Mouse (Mus musculus) liver, embryonic 11.5 days (tissue): Measurements from ENCODE around the gene Ticam1. TPM values are rescaled to one million over a fixed set of nuclear protein-coding genes. Genes with fewer than 3 reads are reported as not detected.

Source experiments
- ATAC-seq: fragments of 200-750 bp; cut with Nextera tagmentation; replicated peaks from 2 replicates; pipeline ENCODE4 v1.8.0; 2017; ENCODE audit warnings: moderate number of reproducible peaks, mild to moderate bottlenecking, moderate TSS enrichment, moderate library complexity; ENCODE audit not compliant: low FRiP score
- DNase-seq: peaks from one replicate; pipeline ENCODE4 v3.0.0-alpha.2; 2017; ENCODE audit warnings: low spot score
- H3K27ac ChIP-seq: fragments of 300-500 bp; sonication (generic); 2 replicates; pipeline ENCODE4 v1.5.1; 2014; ENCODE audit warnings: mild to moderate bottlenecking, low read depth, low read length, control low read depth
- H3K27me3 ChIP-seq: fragments of 300-500 bp; sonication (generic); replicated peaks from 2 replicates; pipeline ENCODE4 v1.6.1; 2014; ENCODE audit warnings: low read length, mixed read lengths; ENCODE audit not compliant: control insufficient read depth, insufficient read depth
- H3K36me3 ChIP-seq: fragments of 300-500 bp; sonication (generic); 2 replicates; pipeline ENCODE4 v1.6.1; 2014; ENCODE audit warnings: mild to moderate bottlenecking, low read length, moderate library complexity, mixed read lengths; ENCODE audit not compliant: control insufficient read depth, insufficient read depth
- H3K4me1 ChIP-seq: fragments of 300-500 bp; sonication (generic); replicated peaks from 2 replicates; pipeline ENCODE4 v1.6.1; 2014; ENCODE audit warnings: low read length, mixed read lengths; ENCODE audit not compliant: control insufficient read depth, insufficient read depth
- H3K4me2 ChIP-seq: fragments of 300-500 bp; sonication (generic); 2 replicates; pipeline ENCODE4 v1.6.1; 2014; ENCODE audit warnings: mild to moderate bottlenecking, control low read depth, moderate library complexity
- H3K4me3 ChIP-seq: fragments of 300-500 bp; sonication (generic); 2 replicates; pipeline ENCODE4 v1.5.1; 2014; ENCODE audit warnings: low read depth, low read length, control low read depth
- H3K9ac ChIP-seq: fragments of 300-500 bp; sonication (generic); 2 replicates; pipeline ENCODE4 v1.6.1; 2014; ENCODE audit warnings: low read depth, low read length, control low read depth
- H3K9me3 ChIP-seq: fragments of 300-500 bp; sonication (generic); 2 replicates; pipeline ENCODE4 v1.6.1; 2016; ENCODE audit warnings: low read length, inconsistent platforms, mixed read lengths; ENCODE audit not compliant: control insufficient read depth
- WGBS: fragments of 180-500 bp; shearing (Covaris S2); extraction: QIAGEN DNeasy Blood & Tissue Kit; methylation state at CpG from one replicate; pipeline ENCODE4 v1.1.7; 2014; 5-methylcytosine and 5-hydroxymethylcytosine counted together
- polyA plus RNA-seq: library from polyadenylated mRNA; unstranded; fragments of >200 nt; fragmentation: Nextera tagmentation; extraction: Ambion mirVana; gene quantifications from 2 replicates; pipeline ENCODE4 v1.2.1, GENCODE M21; 2014

Gene Ticam1
- polyA plus RNA-seq, 1 experiment from 2014 or later: 5.8 TPM

GRCm38 (mm10) chr17:56273482-56273881 lies 3.1 kb downstream of the Ticam1 start:
- DNase-seq (no peak), ATAC-seq (no peak)
- peaks cover 27% of the 10 kb centered on the region for H3K4me1 ChIP-seq
- WGBS: 83% methylated on average over 7 of the region's 7 CpGs
- H3K27ac ChIP-seq: no peak overlapping the region; the same call in 1 of the 2 replicates
- no peaks in the 10 kb centered on the region for H3K9me3 ChIP-seq
- H3K4me2 ChIP-seq: no peak overlapping the region
- no peak overlapping the region for H3K4me3 ChIP-seq
- no peak overlapping the region for H3K9ac ChIP-seq
- peaks cover 20% of the 10 kb centered on the region for H3K36me3 ChIP-seq
- H3K27me3 ChIP-seq: no peaks in the 10 kb centered on the region

DNA sequence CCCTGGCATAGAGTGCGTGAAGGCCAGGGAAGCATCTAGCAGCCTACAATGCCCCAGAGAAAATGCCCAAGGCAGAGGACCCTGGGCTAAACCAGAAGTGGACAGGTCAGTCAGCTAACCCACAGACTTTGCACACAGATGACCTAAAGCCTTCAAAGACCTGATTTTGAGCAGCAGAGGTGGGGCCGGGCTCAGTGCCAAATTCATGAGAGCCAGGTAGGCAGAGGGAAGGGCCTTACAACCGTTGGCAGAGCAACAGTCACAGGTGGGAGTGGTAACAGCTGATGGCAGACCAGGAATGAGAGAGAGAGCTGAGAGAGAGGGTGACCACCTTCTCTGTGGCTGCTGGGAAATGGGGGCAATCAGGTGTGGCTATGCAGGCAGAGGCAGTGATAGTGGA lies 3.9 kb downstream of the Ticam1 start:
- H3K9ac ChIP-seq: no peak overlapping the region
- no peak for ATAC-seq
- H3K4me2 ChIP-seq: no peak overlapping the region
- no peaks in the 10 kb centered on the region for H3K9me3 ChIP-seq
- H3K4me3 ChIP-seq: no peak overlapping the region
- no peak for DNase-seq
- no peaks in the 10 kb centered on the region for H3K27me3 ChIP-seq
- peaks cover 20% of the 10 kb centered on the region for H3K4me1 ChIP-seq
- H3K36me3 ChIP-seq: peaks cover 20% of the 10 kb centered on the region
- 78% methylated on average over 3 of the region's 3 CpGs for WGBS
- H3K27ac ChIP-seq: no peak overlapping the region

DNA sequence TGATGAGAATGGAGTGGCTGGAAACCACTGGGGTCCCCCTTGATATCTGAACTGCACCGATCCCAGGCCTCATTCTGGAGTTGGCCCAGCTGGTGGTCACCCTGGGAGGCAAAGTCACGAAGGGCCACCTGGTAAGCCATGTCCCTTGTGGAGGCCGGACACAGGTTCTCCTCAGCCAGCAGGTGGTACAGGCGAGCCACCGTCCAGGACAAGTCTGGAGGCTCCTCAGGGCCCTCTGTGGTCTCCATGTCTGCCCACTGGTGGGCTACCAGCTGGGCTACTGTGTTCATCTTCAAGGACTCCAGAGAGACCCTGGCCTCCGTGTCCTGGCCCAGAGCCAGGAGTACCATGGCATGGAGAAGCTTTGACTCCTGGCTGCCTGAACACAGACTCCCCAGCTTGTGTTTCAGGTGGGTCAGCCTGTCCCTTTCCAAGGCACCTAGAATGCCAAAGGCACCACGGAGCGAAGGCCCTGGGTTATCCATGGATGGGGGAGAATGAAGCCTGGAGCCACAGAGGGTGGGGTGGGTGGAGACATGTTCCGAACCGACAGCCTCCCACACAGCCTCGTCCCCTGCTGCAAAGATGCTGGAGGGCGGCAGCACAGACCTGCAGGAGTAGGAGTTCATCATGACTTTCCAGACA lies 4.9 kb downstream of the Ticam1 start:
- H3K9ac ChIP-seq: no peak overlapping the region
- H3K36me3 ChIP-seq: peaks cover 20% of the 10 kb centered on the region
- H3K27ac ChIP-seq: no peak overlapping the region
- H3K4me2 ChIP-seq: no peak overlapping the region
- no peaks in the 10 kb centered on the region for H3K27me3 ChIP-seq
- DNase-seq (no peak), ATAC-seq (no peak)
- H3K4me1 ChIP-seq: peaks cover 12% of the 10 kb centered on the region
- no peaks in the 10 kb centered on the region for H3K9me3 ChIP-seq
- 88% methylated on average over 12 of the region's 12 CpGs for WGBS
- no peak overlapping the region for H3K4me3 ChIP-seq

DNA sequence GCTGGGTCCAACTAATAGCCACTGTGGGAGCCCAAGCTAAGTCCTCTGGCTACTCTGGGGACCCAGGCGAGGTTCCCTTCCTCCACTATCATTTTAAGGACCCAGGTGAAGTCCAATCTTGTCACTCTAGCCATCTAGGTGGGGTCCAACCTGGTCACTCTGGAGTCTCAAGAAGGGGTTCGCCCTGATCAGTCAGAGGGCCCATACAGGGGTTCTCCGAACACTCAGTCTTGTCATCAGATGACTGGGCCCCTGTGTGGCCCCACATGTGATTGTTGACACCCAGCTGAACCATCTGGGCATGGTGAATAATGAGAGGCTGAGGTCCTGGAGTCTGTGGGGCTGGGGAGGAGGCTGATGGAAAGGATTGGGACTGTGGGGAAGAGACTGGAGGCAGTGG lies 6.8 kb downstream of the Ticam1 start:
- Histone ChIP-seq H3K27me3 (no peaks in the 10 kb centered on the region), H3K4me3 (peak overlapping the region; percentile 41), H3K4me2 (peak overlapping the region; percentile 70), H3K9ac (peak overlapping the region; percentile 69), H3K36me3 (peaks cover 20% of the 10 kb centered on the region), H3K4me1 (peaks cover 9% of the 10 kb centered on the region), H3K27ac (peak overlapping the region; percentile 36), H3K9me3 (no peaks in the 10 kb centered on the region)
- ATAC-seq: no peak
- no peak for DNase-seq
- 74% methylated on average over 3 of the region's 3 CpGs for WGBS

DNA sequence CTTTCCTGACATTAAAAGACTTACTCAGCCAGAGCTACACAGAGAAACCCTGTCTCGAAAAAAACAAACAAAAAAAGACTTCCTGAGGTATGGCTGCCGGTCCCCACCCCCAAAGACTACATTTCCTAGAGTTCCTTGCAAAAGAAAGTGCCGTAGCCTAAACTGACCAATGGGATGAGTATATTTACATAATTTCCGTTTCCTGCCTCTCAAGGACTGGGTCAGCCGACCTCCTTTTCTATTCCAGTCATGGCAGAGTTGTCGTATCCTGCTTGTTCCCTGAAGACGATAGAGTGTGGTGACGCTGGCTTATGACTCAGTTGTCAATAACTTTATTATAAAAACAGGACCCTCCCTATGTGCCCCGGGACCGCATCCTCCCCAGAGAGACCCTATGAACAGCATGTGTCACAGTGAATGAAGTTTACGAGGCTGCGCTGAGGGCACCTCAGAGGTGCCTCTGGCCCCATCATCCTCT lies 7.4 kb downstream of the Ticam1 start:
- peaks cover 9% of the 10 kb centered on the region for H3K4me1 ChIP-seq
- H3K4me3 ChIP-seq: peak overlapping the region; percentile 41
- 17% methylated on average over 12 of the region's 12 CpGs for WGBS
- H3K4me2 ChIP-seq: peak overlapping the region; percentile 70
- H3K27me3 ChIP-seq: no peaks in the 10 kb centered on the region
- peak overlapping the region; percentile 69 for H3K9ac ChIP-seq
- ATAC-seq (peak; percentile 84), DNase-seq (peak; percentile 65)
- peaks cover 20% of the 10 kb centered on the region for H3K36me3 ChIP-seq
- peak overlapping the region; percentile 36 for H3K27ac ChIP-seq
- no peaks in the 10 kb centered on the region for H3K9me3 ChIP-seq

DNA sequence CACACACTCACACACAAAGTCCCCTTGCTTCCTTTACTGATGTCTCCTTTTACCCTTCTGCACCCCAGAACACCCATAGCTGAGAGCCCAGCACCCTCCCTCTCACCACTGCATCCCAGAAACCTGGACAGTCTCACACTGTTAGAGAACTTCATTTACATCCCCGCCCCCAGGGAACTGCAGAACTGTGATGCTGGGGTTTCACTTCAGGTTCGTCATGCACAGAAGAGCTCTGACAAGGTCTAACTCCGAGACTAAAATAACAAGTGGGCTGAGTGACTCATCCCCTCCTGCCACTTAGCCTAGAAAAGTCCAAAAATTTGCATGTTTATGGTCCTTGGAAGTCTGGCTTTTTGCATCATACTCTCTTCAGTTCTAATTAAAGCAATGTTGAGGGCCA lies 10.3 kb downstream of the Ticam1 start:
- H3K27me3 ChIP-seq: no peaks in the 10 kb centered on the region
- DNase-seq: no peak
- H3K9me3 ChIP-seq: no peaks in the 10 kb centered on the region
- no peak overlapping the region for H3K9ac ChIP-seq
- WGBS: 62% methylated on average over 3 of the region's 3 CpGs
- no peak overlapping the region for H3K27ac ChIP-seq
- H3K4me1 ChIP-seq: peaks cover 6% of the 10 kb centered on the region
- no peak for ATAC-seq
- H3K36me3 ChIP-seq: peaks cover 13% of the 10 kb centered on the region
- H3K4me3 ChIP-seq: no peak overlapping the region
- no peak overlapping the region for H3K4me2 ChIP-seq

- Histone ChIP-seq H3K36me3 (peaks cover 12% of the 10 kb centered on the region), H3K27me3 (no peaks in the 10 kb centered on the region), H3K27ac (no peak overlapping the region), H3K4me1 (peaks cover 6% of the 10 kb centered on the region), H3K9me3 (no peaks in the 10 kb centered on the region), H3K4me3 (no peak overlapping the region), H3K9ac (no peak overlapping the region), H3K4me2 (no peak overlapping the region)
- 72% methylated on average over 3 of the region's 3 CpGs for WGBS
- DNase-seq (no peak), ATAC-seq (no peak)
Observed at GRCm38 (mm10) chr17:56265869-56266268, 10.7 kb downstream of the Ticam1 start.

DNA sequence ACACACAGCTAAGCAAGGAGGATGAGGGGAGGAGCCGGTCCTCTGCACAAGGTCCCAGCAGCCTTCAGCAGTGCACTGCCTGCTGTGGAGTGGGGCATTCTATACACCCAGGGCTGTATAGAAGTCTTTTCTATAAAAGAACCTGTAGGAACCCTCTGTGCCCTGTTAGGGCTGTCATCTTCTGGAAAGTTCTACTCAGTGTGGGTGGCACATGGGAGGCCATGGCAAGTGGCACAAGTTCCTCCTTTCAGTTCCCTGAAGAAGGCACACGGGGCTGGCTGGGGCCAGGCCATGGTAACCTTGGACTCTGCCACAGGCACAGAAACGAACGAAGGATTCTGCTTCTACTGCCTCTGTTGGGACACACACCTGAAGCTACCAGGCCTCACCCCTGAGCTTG lies 11.6 kb downstream of the Ticam1 start:
- Histone ChIP-seq H3K4me1 (peaks cover 9% of the 10 kb centered on the region), H3K4me3 (no peak overlapping the region), H3K27ac (no peak overlapping the region)

GRCm38 (mm10) chr17:56264020-56264419 lies 12.6 kb downstream of the Ticam1 start:
- Histone ChIP-seq H3K9me3 (no peaks in the 10 kb centered on the region), H3K9ac (no peak overlapping the region), H3K4me3 (no peak overlapping the region), H3K36me3 (peaks cover 21% of the 10 kb centered on the region), H3K27ac (no peak overlapping the region), H3K27me3 (no peaks in the 10 kb centered on the region), H3K4me1 (peaks cover 13% of the 10 kb centered on the region), H3K4me2 (no peak overlapping the region)
- DNase-seq: no peak
- ATAC-seq: peak; percentile 74
- 27% methylated on average over 8 of the region's 8 CpGs for WGBS

More for the DNA sequence above, 11.6 kb downstream of the Ticam1 start:
- no peaks in the 10 kb centered on the region for H3K27me3 ChIP-seq
- no peaks in the 10 kb centered on the region for H3K9me3 ChIP-seq
- H3K36me3 ChIP-seq: peaks cover 18% of the 10 kb centered on the region
- 77% methylated on average over 4 of the region's 4 CpGs for WGBS
- ATAC-seq (no peak), DNase-seq (no peak)
- H3K4me2 ChIP-seq: no peak overlapping the region
- no peak overlapping the region for H3K9ac ChIP-seq
